Mouse (Mus musculus) liver, embryonic 14.5 days (tissue): Measurements from ENCODE around the gene Clybl.

Experiments used
- CTCF ChIP-seq: IDR thresholded peaks from 2 replicates; pipeline ENCODE4 v1.5.1; 2016; ENCODE audit warnings: antibody characterized with exemption, low read depth, control low read depth
- EP300 ChIP-seq: IDR thresholded peaks from 2 replicates; pipeline ENCODE4 v1.6.1; 2016; ENCODE audit warnings: antibody characterized with exemption, low read depth

DNA sequence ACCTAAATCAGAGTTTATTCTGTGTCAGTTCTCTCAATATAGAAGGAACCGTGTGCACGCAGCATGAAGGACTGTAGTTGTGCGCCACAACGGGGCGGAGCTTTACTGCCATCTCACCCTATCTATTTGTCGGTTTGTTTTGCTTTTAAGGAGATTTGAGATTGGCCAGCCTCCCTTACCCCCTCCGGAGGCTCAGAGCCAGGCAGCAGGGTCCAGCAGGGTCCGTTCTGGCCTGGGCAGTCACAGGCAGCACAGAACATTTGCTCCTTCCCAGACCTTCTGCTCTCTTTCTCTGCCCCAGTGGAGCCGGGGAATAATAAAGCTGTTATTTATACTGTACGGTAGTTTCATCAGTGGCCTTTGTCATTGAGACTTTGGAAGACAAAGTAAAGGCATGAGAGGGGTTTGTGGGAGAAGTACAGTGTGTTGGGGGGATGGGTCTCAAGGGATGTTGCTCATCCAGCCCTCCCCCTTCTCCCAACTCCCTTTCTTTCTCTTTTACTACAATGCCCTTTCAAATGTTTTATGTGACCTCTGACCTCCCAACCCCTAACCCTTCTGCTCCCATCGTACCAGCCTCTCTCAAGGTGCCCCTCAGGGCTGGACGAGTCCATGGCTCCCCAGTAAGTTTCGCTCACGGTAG lies 89.7 kb downstream of the Clybl start:
- TF ChIP-seq CTCF (no peak), EP300 (no peak)
